Mouse (Mus musculus): ENCODE measurements around the gene Grik4. TPM values are rescaled to one million over a fixed set of nuclear protein-coding genes. Genes with fewer than 3 reads are reported as not detected.
"Not testable (repeated sequence)": the region's sequence is repeated elsewhere in the genome, so short reads cannot be mapped to it uniquely, and the experiment has no call there.

Gene Grik4
- total RNA-seq (2014; rRNA removed) (14.8 and 17.2 TPM in 2 replicates), polyA plus RNA-seq (2015; fragmentation: Nextera tagmentation; extraction: Ambion mirVana) (9.5 and 9.7 TPM in 2 replicates)

DNA sequence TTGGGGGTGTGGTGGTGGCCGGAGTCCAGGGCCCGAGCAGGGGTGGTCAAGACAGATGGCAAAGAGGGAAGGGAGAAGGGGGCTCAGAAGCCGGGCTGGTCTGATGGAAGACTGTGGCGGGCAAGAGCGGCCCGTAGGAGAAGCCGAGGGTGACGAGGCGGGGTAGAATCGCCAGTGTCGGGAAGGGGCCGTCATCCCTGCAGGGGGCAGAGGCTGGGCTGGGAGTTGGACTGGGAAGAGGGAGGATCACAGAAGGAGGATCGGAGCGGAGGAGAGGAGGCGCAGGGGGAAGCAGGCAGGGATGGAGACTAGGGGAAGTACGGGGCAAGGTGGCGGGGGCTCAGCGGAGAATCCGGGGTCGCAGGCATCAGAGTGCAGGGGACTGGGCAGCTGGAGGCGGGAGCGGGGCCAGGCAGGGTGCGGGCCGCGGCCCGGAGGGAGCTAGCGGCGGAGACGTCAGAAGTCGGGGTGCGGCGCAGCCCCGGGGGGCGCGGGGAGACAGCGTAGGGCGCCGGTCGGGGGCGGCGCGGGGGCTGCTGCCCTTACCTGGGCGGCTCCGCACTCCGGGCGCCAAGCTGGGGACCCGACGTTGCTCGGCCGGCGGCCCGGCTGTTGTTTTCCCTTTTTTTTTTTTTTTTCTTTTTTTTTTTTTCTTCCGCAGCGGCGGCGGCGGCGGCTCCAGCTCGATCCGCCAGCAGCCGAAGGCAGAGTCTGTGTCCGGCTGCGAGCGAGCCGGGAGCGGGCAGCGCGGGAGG is at the start of gene Grik4:
TSS of gene Grik4 (minus strand) at position 713 of the 755 bp plus-strand sequence.
- WGBS = under 1% methylated on average over 45 of the region's 68 CpGs
- no peaks in the 10 kb centered on the region for H3K27me3 ChIP-seq (ENCODE audit: insufficient read depth, low read length)
- peak within 1 kb of the TSS; percentile 75 for H3K9ac ChIP-seq (replicated peaks; ENCODE audit: low read length, poor library complexity, severe bottlenecking)
- H3K27ac ChIP-seq (ENCODE audit: low read depth, low read length) = peak within 1 kb of the TSS; percentile 78
- H3K9me3 ChIP-seq (ENCODE audit: low read length) = no peaks in the 10 kb centered on the region
- H3K4me1 ChIP-seq (ENCODE audit: insufficient read depth, low read length) = no peaks in the 10 kb centered on the region
- H3K4me2 ChIP-seq (ENCODE audit: low read depth, low read length, poor library complexity, severe bottlenecking) = peak within 1 kb of the TSS; percentile 91
- no peaks in the 10 kb centered on the region for H3K36me3 ChIP-seq (ENCODE audit: insufficient read depth, low read length)
- peak within 1 kb of the TSS; percentile 77 for H3K4me3 ChIP-seq (ENCODE audit: low read depth, low read length)
- TF ChIP-seq CTCF (IDR thresholded peaks at IDR 0.05) = peak; percentile 40
- DNase-seq (ENCODE audit: low spot score) (peak; percentile 39), ATAC-seq (ENCODE audit: low FRiP score) (peak; percentile 81)

DNA sequence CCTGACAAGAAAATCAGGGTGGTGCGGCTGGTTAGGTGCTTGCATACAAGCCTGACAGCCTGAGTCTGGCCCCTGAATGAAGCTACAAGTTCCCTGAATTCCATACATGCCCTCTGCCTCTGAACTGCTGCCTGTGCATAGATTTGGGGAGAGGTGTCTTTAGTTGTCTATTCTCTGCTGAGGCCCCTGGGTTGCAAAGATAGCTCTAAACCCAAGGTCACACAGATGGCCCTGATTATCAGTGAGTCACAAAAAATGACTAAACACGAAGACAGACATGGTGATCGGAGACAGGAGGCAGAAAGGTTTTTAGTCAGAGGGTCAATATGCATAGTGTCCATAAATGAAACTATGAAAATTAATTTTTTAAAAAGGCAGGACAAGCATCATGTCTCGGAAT is 49.4 kb upstream of the Grik4 start:
- DNase-seq (ENCODE audit: low spot score) (no peak), ATAC-seq (ENCODE audit: low FRiP score) (no peak)
- Histone ChIP-seq H3K4me3 (ENCODE audit: low read depth, low read length) (no peak overlapping the region), H3K4me2 (ENCODE audit: low read depth, low read length, poor library complexity, severe bottlenecking) (no peak overlapping the region), H3K9me3 (ENCODE audit: low read length) (no peaks in the 10 kb centered on the region), H3K4me1 (ENCODE audit: insufficient read depth, low read length) (no peaks in the 10 kb centered on the region), H3K9ac (replicated peaks; ENCODE audit: low read length, poor library complexity, severe bottlenecking) (no peak overlapping the region), H3K36me3 (ENCODE audit: insufficient read depth, low read length) (peaks cover 66% of the 10 kb centered on the region), H3K27ac (ENCODE audit: low read depth, low read length) (no peak overlapping the region), H3K27me3 (ENCODE audit: insufficient read depth, low read length) (no peaks in the 10 kb centered on the region)
- 89% methylated on average over 4 of the region's 4 CpGs for WGBS
- TF ChIP-seq CTCF (IDR thresholded peaks at IDR 0.05) = no peak

DNA sequence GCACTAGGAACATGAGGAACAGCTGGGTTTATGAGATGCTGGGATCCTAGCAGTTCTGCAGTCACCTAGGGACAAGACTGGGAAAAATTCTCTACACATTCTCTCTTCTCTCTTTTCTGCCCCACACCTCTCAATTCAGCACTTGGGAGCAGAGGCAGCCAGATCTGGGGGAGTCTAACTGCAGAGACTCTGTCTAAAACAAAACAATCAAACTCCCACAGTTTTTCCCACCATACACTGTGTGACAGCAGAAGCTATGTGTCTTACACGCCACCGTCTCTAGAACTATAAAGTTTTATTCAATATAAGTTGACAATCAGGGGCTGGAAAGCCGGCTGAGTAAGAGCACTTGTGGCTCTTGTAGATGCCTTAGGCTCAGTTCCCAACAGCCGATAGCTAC is 43.7 kb upstream of the Grik4 start:
- H3K4me3 ChIP-seq (ENCODE audit: low read depth, low read length) = no peak overlapping the region
- no peaks in the 10 kb centered on the region for H3K27me3 ChIP-seq (ENCODE audit: insufficient read depth, low read length)
- H3K4me2 ChIP-seq (ENCODE audit: low read depth, low read length, poor library complexity, severe bottlenecking) = no peak overlapping the region
- no peaks in the 10 kb centered on the region for H3K4me1 ChIP-seq (ENCODE audit: insufficient read depth, low read length)
- peaks cover 58% of the 10 kb centered on the region for H3K36me3 ChIP-seq (ENCODE audit: insufficient read depth, low read length)
- H3K9me3 ChIP-seq (ENCODE audit: low read length) = no peaks in the 10 kb centered on the region
- DNase-seq (ENCODE audit: low spot score) = no peak
- no peak for ATAC-seq (ENCODE audit: low FRiP score)
- WGBS = 92% methylated on average over 4 of the region's 4 CpGs
- no peak overlapping the region for H3K27ac ChIP-seq (ENCODE audit: low read depth, low read length)
- H3K9ac ChIP-seq (replicated peaks; ENCODE audit: low read length, poor library complexity, severe bottlenecking) = no peak overlapping the region
- no peak for TF ChIP-seq CTCF (IDR thresholded peaks at IDR 0.05)

DNA sequence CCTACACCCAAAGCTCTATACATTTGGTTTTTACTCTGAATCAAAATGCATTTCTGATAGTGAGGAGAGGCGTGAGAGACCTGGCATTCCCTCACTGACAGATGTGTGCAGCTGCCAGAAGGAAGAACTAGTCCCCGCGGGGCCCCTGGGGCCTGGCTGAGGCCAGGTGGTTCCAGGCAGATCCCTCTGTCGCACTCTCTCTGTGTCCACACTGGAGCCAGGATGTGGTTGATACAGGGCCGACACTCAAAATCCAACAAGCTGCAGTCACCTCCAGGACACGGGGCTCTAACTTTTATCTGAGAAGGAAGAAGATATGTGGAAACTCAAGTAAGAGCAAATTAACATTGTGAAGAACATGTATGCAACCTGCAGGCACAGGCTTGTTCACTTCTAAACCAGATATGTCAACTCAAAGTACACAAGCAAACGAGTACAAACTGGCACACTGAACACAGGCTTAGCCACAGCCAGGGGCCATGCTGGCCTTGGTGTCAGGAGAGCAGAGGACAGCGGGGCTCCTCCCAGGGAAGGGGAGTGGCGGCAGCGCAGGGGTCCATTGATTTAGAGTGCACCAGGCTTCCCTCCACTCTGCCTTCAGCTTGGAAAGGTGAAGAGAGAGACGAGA is 24.7 kb upstream of the Grik4 start:
- WGBS = 71% methylated on average over 11 of the region's 11 CpGs
- H3K9ac ChIP-seq (replicated peaks; ENCODE audit: low read length, poor library complexity, severe bottlenecking) = no peak overlapping the region
- no peak for TF ChIP-seq CTCF (IDR thresholded peaks at IDR 0.05)
- peaks cover 59% of the 10 kb centered on the region for H3K36me3 ChIP-seq (ENCODE audit: insufficient read depth, low read length)
- no peaks in the 10 kb centered on the region for H3K9me3 ChIP-seq (ENCODE audit: low read length)
- no peak for ATAC-seq (ENCODE audit: low FRiP score)
- no peaks in the 10 kb centered on the region for H3K4me1 ChIP-seq (ENCODE audit: insufficient read depth, low read length)
- no peaks in the 10 kb centered on the region for H3K27me3 ChIP-seq (ENCODE audit: insufficient read depth, low read length)
- H3K4me3 ChIP-seq (ENCODE audit: low read depth, low read length) = no peak overlapping the region
- H3K4me2 ChIP-seq (ENCODE audit: low read depth, low read length, poor library complexity, severe bottlenecking) = no peak overlapping the region
- no peak overlapping the region for H3K27ac ChIP-seq (ENCODE audit: low read depth, low read length)
- DNase-seq (ENCODE audit: low spot score) = no peak

DNA sequence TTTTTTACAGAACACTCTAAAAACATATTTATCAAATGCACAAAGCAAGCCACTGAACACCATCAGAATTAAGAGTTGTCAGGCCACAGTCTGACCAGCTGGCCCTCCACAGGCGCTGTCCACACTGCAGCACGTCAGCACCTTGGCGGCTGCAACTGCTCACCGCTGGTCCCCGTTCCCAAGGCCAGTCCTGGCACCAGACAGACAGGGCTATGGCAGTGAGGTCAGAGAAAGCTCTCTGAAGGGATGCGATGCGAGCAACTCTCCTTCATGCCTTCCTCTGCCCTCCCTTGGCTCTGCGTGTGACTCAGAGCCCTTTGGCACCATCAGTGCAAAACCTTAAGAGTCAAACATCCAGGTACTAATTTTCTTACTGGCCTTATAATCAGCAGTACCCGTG is 23.4 kb upstream of the Grik4 start:
- Histone ChIP-seq H3K9me3 (ENCODE audit: low read length) (no peaks in the 10 kb centered on the region), H3K36me3 (ENCODE audit: insufficient read depth, low read length) (peaks cover 50% of the 10 kb centered on the region), H3K27ac (ENCODE audit: low read depth, low read length) (no peak overlapping the region), H3K4me2 (ENCODE audit: low read depth, low read length, poor library complexity, severe bottlenecking) (no peak overlapping the region), H3K4me3 (ENCODE audit: low read depth, low read length) (no peak overlapping the region), H3K4me1 (ENCODE audit: insufficient read depth, low read length) (no peaks in the 10 kb centered on the region), H3K9ac (replicated peaks; ENCODE audit: low read length, poor library complexity, severe bottlenecking) (no peak overlapping the region), H3K27me3 (ENCODE audit: insufficient read depth, low read length) (no peaks in the 10 kb centered on the region)
- DNase-seq (ENCODE audit: low spot score) = no peak
- TF ChIP-seq CTCF (IDR thresholded peaks at IDR 0.05) = no peak
- WGBS = 88% methylated on average over 9 of the region's 9 CpGs
- ATAC-seq (ENCODE audit: low FRiP score) = no peak

- DNase-seq (ENCODE audit: low spot score); ATAC-seq (ENCODE audit: low FRiP score); H3K4me2 ChIP-seq (ENCODE audit: low read depth, low read length, poor library complexity, severe bottlenecking); H3K9me3 ChIP-seq (ENCODE audit: low read length); H3K4me1 ChIP-seq (ENCODE audit: insufficient read depth, low read length); H3K4me3 ChIP-seq (ENCODE audit: low read depth, low read length); H3K27me3 ChIP-seq (ENCODE audit: insufficient read depth, low read length); H3K27ac ChIP-seq (ENCODE audit: low read depth, low read length); H3K9ac ChIP-seq (replicated peaks; ENCODE audit: low read length, poor library complexity, severe bottlenecking): not testable (repeated sequence)
- 91% methylated on average over 2 of the region's 3 CpGs for WGBS
- H3K36me3 ChIP-seq (ENCODE audit: insufficient read depth, low read length) = peaks cover 27% of the 10 kb centered on the region
Observed at GRCm38 (mm10) chr9:42964809-42965208, 20.5 kb upstream of the Grik4 start.
